Mouse (Mus musculus): ENCODE data around the gene Whrn.

Gene Whrn

DNA sequence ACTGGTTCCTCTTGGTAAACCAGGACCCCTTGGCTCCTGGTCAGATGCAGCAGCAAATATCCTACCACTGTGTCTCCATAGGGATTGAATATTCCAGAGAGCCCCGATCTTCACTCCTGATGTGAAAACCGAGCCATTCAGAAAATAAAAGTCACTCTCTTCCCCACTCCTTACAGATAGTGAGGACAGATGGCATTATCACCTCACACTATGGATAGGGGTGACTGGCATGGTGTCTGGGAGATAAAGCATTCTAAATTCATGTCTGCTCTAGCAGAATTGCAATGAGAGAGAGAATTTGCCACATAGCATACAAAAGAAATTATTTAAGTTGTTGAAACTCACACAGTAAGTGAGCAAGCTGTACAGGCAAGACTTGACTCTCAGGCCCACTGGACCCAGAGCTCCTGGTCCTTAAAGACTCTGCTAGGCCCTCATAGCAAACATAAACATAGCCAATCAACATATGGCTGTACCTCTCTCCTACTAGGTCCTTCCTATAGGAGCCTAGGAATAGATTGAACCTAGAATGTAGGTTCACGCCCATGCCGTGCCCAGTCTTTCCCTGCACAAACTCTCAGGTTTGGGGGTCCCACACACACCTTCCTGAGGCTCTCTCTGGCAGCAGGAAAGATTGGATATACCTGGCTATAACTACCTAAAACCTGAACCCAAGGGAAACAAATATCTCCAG lies 113.0 kb downstream of the Whrn start:
- no peak for DNase-seq (ENCODE audit: low read depth)

DNA sequence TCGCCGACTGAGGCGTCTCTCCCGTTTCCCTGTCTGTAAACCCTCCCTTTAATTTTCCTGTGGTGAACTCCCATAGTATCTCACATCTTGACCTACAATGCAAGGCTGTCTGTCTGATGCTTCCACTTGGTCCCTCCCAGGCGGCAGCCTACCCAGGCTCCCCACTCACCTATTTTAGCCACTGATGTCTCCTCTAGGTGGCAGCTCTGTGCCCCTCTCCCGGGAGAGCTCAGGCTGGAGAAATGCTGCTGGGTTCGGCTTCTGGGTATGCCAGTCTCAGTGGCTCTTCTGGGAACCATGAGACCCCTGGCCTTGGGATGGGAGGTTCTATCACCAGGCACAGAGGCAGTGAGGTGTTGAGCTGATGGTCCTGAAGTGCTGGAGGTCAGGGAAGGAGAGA lies 118.3 kb downstream of the Whrn start:
- no peak for DNase-seq (ENCODE audit: low read depth)

- DNase-seq (ENCODE audit: low read depth) = no peak
Measured at GRCm38 (mm10) chr4:63375367-63375766, 120.4 kb downstream of the Whrn start.

DNA sequence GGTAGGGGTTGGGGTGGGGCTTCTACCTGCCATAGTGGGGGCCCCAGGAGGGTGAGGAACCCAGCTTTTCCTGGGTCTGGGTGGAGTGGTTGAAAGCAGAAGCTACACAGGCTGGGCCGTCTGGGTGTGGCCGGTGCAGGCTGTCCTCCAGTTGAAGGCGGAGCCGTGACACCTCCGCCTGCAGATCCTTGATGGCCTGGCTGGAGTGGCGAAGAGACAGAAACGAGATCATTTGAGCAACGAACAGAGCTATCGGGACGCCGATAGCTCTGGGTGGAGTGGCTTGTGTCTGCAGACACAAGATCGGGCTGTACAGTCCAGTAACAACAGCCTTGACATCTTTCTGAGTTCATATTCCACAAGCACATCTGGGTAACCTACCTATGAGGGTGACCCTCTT lies 121.5 kb downstream of the Whrn start:
- DNase-seq (ENCODE audit: low read depth) = no peak

DNA sequence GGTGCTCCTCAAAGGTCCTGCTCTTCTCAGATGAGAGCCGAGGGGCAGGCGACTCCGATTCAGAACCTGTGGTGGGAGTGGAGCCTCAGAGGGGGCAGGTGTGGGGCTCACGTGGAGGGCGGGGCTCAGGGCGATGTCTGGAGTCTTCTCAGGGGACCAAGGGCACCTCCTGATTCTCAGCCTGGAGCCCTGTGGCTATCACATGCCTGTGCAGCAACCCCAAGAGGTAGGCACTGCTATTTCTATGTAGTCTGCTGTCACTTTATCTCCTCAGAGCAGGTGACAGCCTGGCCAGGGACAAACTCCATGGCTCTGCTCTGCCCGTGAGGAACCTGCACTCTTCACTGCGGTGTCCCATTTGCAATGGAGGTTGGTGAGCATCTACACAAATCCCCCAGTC lies 122.4 kb downstream of the Whrn start:
- no peak for DNase-seq (ENCODE audit: low read depth)

DNA sequence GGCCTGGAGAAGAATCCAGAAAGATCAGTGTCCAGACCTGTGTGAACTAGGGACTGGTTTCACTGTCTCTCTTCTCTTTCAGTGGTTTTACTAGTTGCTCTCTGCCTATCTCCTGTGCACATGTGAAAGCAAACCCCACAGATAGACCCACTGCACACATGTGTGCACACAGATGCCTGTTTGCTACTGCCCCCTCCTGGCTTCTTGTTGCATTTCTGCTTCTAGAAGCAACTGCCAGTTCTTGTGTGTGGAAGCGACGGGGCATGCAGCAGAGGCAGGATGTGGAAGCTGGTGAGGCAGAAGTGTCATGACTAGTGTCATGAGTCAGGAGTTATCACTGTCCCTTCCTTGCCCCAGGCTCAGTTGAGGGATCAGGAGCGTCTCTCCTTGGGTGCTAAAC lies 123.9 kb downstream of the Whrn start:
- peak; percentile 67 for DNase-seq (ENCODE audit: low read depth)

DNA sequence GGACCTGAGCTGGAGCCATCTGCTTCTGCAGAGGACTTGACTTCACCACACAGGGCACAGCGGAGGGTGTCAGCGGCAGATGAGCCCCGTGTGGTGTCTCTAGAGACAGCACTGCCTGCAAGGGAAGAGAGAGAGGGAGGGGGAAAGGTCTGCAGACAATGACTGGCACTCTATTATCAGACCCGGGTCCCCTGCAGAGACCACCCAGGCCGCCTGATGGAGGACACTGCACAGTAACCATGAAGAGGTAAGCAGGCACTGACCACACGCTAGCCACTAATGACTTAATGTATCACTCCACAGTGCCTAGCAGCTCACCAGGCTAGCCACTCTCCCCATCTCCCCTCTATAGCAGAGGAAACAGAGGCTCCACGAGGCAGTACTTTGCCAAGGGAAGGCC lies 124.9 kb downstream of the Whrn start:
- no peak for DNase-seq (ENCODE audit: low read depth)

DNA sequence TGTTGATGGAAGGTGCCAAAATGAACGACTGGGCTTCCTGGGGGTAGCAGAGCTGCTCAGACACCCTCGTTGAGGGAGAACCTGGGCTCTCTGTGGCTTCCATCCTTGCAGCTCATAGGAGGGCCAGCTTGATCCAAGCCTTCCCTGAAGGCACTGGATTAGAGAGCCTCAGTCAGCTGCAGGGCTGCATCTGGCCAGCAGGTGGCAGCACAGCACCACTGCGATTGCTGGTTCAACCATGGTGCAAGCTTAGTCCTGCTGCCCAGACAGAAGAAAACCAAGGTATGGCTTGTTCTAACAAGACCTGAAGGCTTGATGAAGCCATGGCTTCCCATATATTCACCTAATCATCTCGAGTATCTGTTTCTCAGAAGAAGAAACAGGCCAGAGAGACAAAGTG lies 127.2 kb downstream of the Whrn start:
- DNase-seq (ENCODE audit: low read depth) = peak; percentile 94
